Mouse (Mus musculus): ENCODE measurements at regions not wholly inside any gene's neighbourhood (a gene's known extent, or its start where the extent isn't known, plus 50 kb on each side); places are given as distances from the start of the nearest gene placed in this dataset.

- no peaks in the 10 kb centered on the region for H3K9me3 ChIP-seq (replicated peaks; ENCODE audit: insufficient read depth, low read length)
- DNase-seq (ENCODE audit: low read depth, low spot score): no peak
- no peak overlapping the region for H3K9ac ChIP-seq (ENCODE audit: control insufficient read depth, low read depth, low read length, poor library complexity, severe bottlenecking)
- TF ChIP-seq MAFK (IDR thresholded peaks at IDR 0.05; ENCODE audit: borderline replicate concordance, low read depth, low read length): no peak
- TF ChIP-seq ETS1 (IDR thresholded peaks at IDR 0.05; ENCODE audit: low read depth, low read length): no peak
- no peak for TF ChIP-seq UBTF (IDR thresholded peaks at IDR 0.05; ENCODE audit: borderline replicate concordance, insufficient read depth, low read depth, low read length)
- TF ChIP-seq MXI1 (IDR thresholded peaks at IDR 0.05; ENCODE audit: low read depth, low read length): no peak
- no peak for TF ChIP-seq CTCF (IDR thresholded peaks at IDR 0.05 in 2 of 3, conservative IDR thresholded peaks at IDR 0.05 in 1 of 3; ENCODE audit: control insufficient read depth in 1 of 3, insufficient read depth in 1 of 3, low read depth in 2 of 3, low read length in 3 of 3, poor library complexity in 1 of 3, severe bottlenecking in 1 of 3)
- TF ChIP-seq MAX (IDR thresholded peaks at IDR 0.05; ENCODE audit: low read length): no peak
- TF ChIP-seq TCF12 (IDR thresholded peaks at IDR 0.05; ENCODE audit: low read depth, low read length): no peak
- TF ChIP-seq POLR2A (IDR thresholded peaks at IDR 0.05; ENCODE audit: control insufficient read depth in 1 of 2, insufficient read depth in 1 of 2, low read depth in 1 of 2, low read length in 2 of 2, poor library complexity in 1 of 2): no peak
- TF ChIP-seq RCOR1 (IDR thresholded peaks at IDR 0.05; ENCODE audit: low read depth, low read length): no peak
- no peak for TF ChIP-seq POLR2AphosphoS5 (IDR thresholded peaks at IDR 0.05; ENCODE audit: borderline replicate concordance, low read depth, low read length)
- no peak for TF ChIP-seq USF1 (IDR thresholded peaks at IDR 0.05; ENCODE audit: low read depth, low read length)
- no peak for TF ChIP-seq GATA1 (IDR thresholded peaks at IDR 0.05; ENCODE audit: low read depth, low read length)
- no peak for TF ChIP-seq ELF1 (IDR thresholded peaks at IDR 0.05; ENCODE audit: low read depth, low read length)
- TF ChIP-seq EP300 (IDR thresholded peaks at IDR 0.05; ENCODE audit: low read depth in 1 of 2, low read length in 2 of 2): no peak
- TF ChIP-seq CHD2 (IDR thresholded peaks at IDR 0.05; ENCODE audit: low read length): no peak
- TF ChIP-seq BHLHE40 (IDR thresholded peaks at IDR 0.05; ENCODE audit: borderline replicate concordance, low read depth, low read length): no peak
- TF ChIP-seq MYC (IDR thresholded peaks at IDR 0.05; ENCODE audit: low read depth, low read length): no peak
- no peak for TF ChIP-seq ZMIZ1 (IDR thresholded peaks at IDR 0.05; ENCODE audit: low read depth, low read length)
- H3K4me1 ChIP-seq (ENCODE audit: control insufficient read depth in 1 of 2, insufficient read depth in 2 of 2, low read length in 2 of 2): no peaks in the 10 kb centered on the region
- no peak overlapping the region for H3K27ac ChIP-seq (ENCODE audit: control insufficient read depth, low read depth, low read length)
- peaks cover 0 to 6% of the 10 kb centered on the region in 2 experiments; a peak in 3 of 4 replicates for H3K27me3 ChIP-seq (ENCODE audit: control insufficient read depth in 1 of 2, insufficient read depth in 2 of 2, low read length in 2 of 2)
- no peak overlapping the region for H3K4me3 ChIP-seq (ENCODE audit: control insufficient read depth in 1 of 2, insufficient read depth in 1 of 2, low read depth in 2 of 2, low read length in 2 of 2)
- no peaks in the 10 kb centered on the region for H3K36me3 ChIP-seq (ENCODE audit: control insufficient read depth in 1 of 2, insufficient read depth in 2 of 2, low read length in 2 of 2)
- no peaks in the 10 kb centered on the region for H3K79me2 ChIP-seq (ENCODE audit: control insufficient read depth, insufficient read depth, low read length, poor library complexity)
These were observed 85.5 kb upstream of the 1110032F04Rik start for GRCm38 (mm10) chr3:68783666-68784416.

DNA sequence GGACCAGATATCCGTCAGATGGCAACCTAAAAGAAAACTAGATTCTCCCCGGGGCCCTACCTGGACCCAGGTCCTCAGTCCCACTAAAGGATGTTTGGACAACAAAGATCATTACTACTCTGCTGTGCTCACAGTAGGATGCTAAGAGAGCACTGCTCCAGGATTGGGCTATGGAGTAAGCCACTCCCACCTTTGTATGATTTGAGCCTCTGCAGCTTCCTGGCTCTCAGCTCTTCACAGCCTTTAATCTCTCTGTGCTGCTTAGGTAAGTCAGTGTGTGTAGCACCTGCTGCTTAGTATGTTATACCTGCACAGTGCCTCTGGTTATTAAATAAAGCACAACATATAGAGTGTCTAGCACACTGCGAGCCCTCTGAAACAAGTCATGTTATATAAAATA, 82.6 kb upstream of the 1110032F04Rik start:
- H3K36me3 ChIP-seq (ENCODE audit: control insufficient read depth in 1 of 2, insufficient read depth in 2 of 2, low read length in 2 of 2): no peaks in the 10 kb centered on the region

More for the DNA sequence above, 82.6 kb upstream of the 1110032F04Rik start:
- no peaks in the 10 kb centered on the region for H3K9me3 ChIP-seq (replicated peaks; ENCODE audit: insufficient read depth, low read length)
- no peak overlapping the region for H3K4me3 ChIP-seq (ENCODE audit: control insufficient read depth in 1 of 2, insufficient read depth in 1 of 2, low read depth in 2 of 2, low read length in 2 of 2)
- TF ChIP-seq JUND (IDR thresholded peaks at IDR 0.05; ENCODE audit: low read depth, low read length): no peak
- no peak for TF ChIP-seq SMC3 (IDR thresholded peaks at IDR 0.05; ENCODE audit: low read depth, low read length)
- no peak for TF ChIP-seq ZNF384 (IDR thresholded peaks at IDR 0.05; ENCODE audit: low read depth, low read length)
- no peak for TF ChIP-seq USF2 (IDR thresholded peaks at IDR 0.05; ENCODE audit: borderline replicate concordance in 1 of 2, insufficient read depth in 1 of 2, low read depth in 1 of 2, low read length in 2 of 2)
- TF ChIP-seq CHD2 (IDR thresholded peaks at IDR 0.05; ENCODE audit: low read length): no peak
- no peak for TF ChIP-seq TCF12 (IDR thresholded peaks at IDR 0.05; ENCODE audit: low read depth, low read length)
- TF ChIP-seq NELFE (IDR thresholded peaks at IDR 0.05; ENCODE audit: low read depth, low read length): no peak
- no peak for TF ChIP-seq SIN3A (IDR thresholded peaks at IDR 0.05; ENCODE audit: low read length)
- no peak for TF ChIP-seq CTCF (IDR thresholded peaks at IDR 0.05 in 2 of 3, conservative IDR thresholded peaks at IDR 0.05 in 1 of 3; ENCODE audit: control insufficient read depth in 1 of 3, insufficient read depth in 1 of 3, low read depth in 2 of 3, low read length in 3 of 3, poor library complexity in 1 of 3, severe bottlenecking in 1 of 3)
- no peak for TF ChIP-seq RCOR1 (IDR thresholded peaks at IDR 0.05; ENCODE audit: low read depth, low read length)
- TF ChIP-seq E2F4 (IDR thresholded peaks at IDR 0.05; ENCODE audit: borderline replicate concordance, low read depth, low read length): no peak
- no peak for TF ChIP-seq ETS1 (IDR thresholded peaks at IDR 0.05; ENCODE audit: low read depth, low read length)
- no peak for TF ChIP-seq MAFK (IDR thresholded peaks at IDR 0.05; ENCODE audit: borderline replicate concordance, low read depth, low read length)
- TF ChIP-seq MXI1 (IDR thresholded peaks at IDR 0.05; ENCODE audit: low read depth, low read length): no peak
- no peak for TF ChIP-seq POLR2A (IDR thresholded peaks at IDR 0.05; ENCODE audit: control insufficient read depth in 1 of 2, insufficient read depth in 1 of 2, low read depth in 1 of 2, low read length in 2 of 2, poor library complexity in 1 of 2)
- no peak for TF ChIP-seq MAZ (IDR thresholded peaks at IDR 0.05; ENCODE audit: low read depth, low read length)
- TF ChIP-seq KAT2A (conservative IDR thresholded peaks at IDR 0.05; ENCODE audit: low read depth, low read length): no peak
- H3K4me1 ChIP-seq (ENCODE audit: control insufficient read depth in 1 of 2, insufficient read depth in 2 of 2, low read length in 2 of 2): no peaks in the 10 kb centered on the region
- DNase-seq (ENCODE audit: low read depth, low spot score): no peak
- no peaks in the 10 kb centered on the region for H3K79me2 ChIP-seq (ENCODE audit: control insufficient read depth, insufficient read depth, low read length, poor library complexity)
- H3K27me3 ChIP-seq (ENCODE audit: control insufficient read depth in 1 of 2, insufficient read depth in 2 of 2, low read length in 2 of 2): peaks cover 0 to 6% of the 10 kb centered on the region in 2 experiments; a peak in 2 of 4 replicates
- no peak overlapping the region for H3K9ac ChIP-seq (ENCODE audit: control insufficient read depth, low read depth, low read length, poor library complexity, severe bottlenecking)
- H3K27ac ChIP-seq (ENCODE audit: control insufficient read depth, low read depth, low read length): no peak overlapping the region

Data from MEL (cell line).